In genomic region chr5:65459454-65459853, GRCm38 (mm10) we compare ENCODE assay signal across 35 mouse cellular contexts. TPM values are rescaled to one million over a fixed set of nuclear protein-coding genes. Genes with fewer than 3 reads are reported as not detected.
A peak's percentile ranks its signal among the peaks of the same experiment; 100 is the strongest.
DNase-seq lines count a peak whose midpoint lies in the region; ATAC-seq and TF ChIP-seq lines count a peak whose summit lies in the region.
"Had no signal": no experiment of that assay in that cellular context is flagged by ENCODE, and none has a peak within 500 bp of the region (broad histone marks: within the 10 kb centered on the region; RNA-seq: fewer than 3 reads in every experiment).

No protein-coding gene starts in this region.

- H3K9ac ChIP-seq in heart, adult 2 months (ENCODE audit: low read depth, low read length): no peak overlapping the region
- no peak overlapping the region for H3K9ac ChIP-seq in intestine, embryonic 14.5 days (ENCODE audit: low read length)
- H3K9ac ChIP-seq in intestine, postnatal 0 days (ENCODE audit: low read depth, low read length): no peak overlapping the region
- peak overlapping the region; percentile 3 for H3K9ac ChIP-seq in heart, embryonic 14.5 days (ENCODE audit: low read length)
- no peak overlapping the region for H3K9ac ChIP-seq in midbrain, postnatal 0 days (replicated peaks; ENCODE audit: low read length, poor library complexity, severe bottlenecking)
- no peak overlapping the region for H3K9ac ChIP-seq in forebrain, embryonic 16.5 days (replicated peaks; ENCODE audit: low read depth, low read length)
- H3K9ac ChIP-seq: embryonic facial prominence, embryonic 15.5 days; forebrain, embryonic 13.5 days; intestine, embryonic 15.5 days; liver, embryonic 12.5 days; liver, postnatal 0 days; midbrain, embryonic 13.5 days had no signal

- H3K9me3 ChIP-seq in intestine, embryonic 14.5 days (ENCODE audit: control insufficient read depth, low read length): no peaks in the 10 kb centered on the region
- H3K9me3 ChIP-seq in intestine, postnatal 0 days (ENCODE audit: control insufficient read depth): no peaks in the 10 kb centered on the region
- H3K9me3 ChIP-seq in heart, embryonic 14.5 days (ENCODE audit: control insufficient read depth, low read length): no peaks in the 10 kb centered on the region
- H3K9me3 ChIP-seq in midbrain, postnatal 0 days (ENCODE audit: low read length): no peaks in the 10 kb centered on the region
- H3K9me3 ChIP-seq in forebrain, embryonic 16.5 days (ENCODE audit: control insufficient read depth, low read length): no peaks in the 10 kb centered on the region
- H3K9me3 ChIP-seq: embryonic facial prominence, embryonic 10.5 days; embryonic facial prominence, embryonic 15.5 days; forebrain, embryonic 13.5 days; hindbrain, embryonic 10.5 days; intestine, embryonic 15.5 days; liver, embryonic 12.5 days; midbrain, embryonic 13.5 days had no signal

- H3K27ac ChIP-seq in heart, adult 2 months: peak overlapping the region; percentile 77
- H3K27ac ChIP-seq in intestine, embryonic 14.5 days (ENCODE audit: low read depth): 0 out of 2 replicates have a peak overlapping the region, but pooled peaks have one; percentile 22
- H3K27ac ChIP-seq in intestine, postnatal 0 days (ENCODE audit: low read depth, low read length): no peak overlapping the region
- H3K27ac ChIP-seq in heart, embryonic 14.5 days (replicated peaks in 1 of 2; ENCODE audit: control insufficient read depth in 1 of 2, insufficient read depth in 1 of 2, low read depth in 2 of 2, low read length in 2 of 2): peak overlapping the region; percentile 81 to 86
- H3K27ac ChIP-seq in midbrain, postnatal 0 days (ENCODE audit: low read depth, low read length): no peak overlapping the region
- H3K27ac ChIP-seq in forebrain, embryonic 16.5 days (ENCODE audit: low read length): no peak overlapping the region
- H3K27ac ChIP-seq: embryonic facial prominence, embryonic 10.5 days; embryonic facial prominence, embryonic 15.5 days; forebrain, embryonic 13.5 days; hindbrain, embryonic 10.5 days; intestine, embryonic 15.5 days; kidney, postnatal 0 days; liver, embryonic 12.5 days; macrophage; midbrain, embryonic 13.5 days had no signal

- peaks cover 5% of the 10 kb centered on the region; the same call in 1 of the 2 replicates for H3K36me3 ChIP-seq in heart, adult 2 months (ENCODE audit: control insufficient read depth, insufficient read depth, low read length)
- H3K36me3 ChIP-seq in intestine, embryonic 14.5 days (ENCODE audit: control insufficient read depth, insufficient read depth, low read length): no peaks in the 10 kb centered on the region
- peaks cover 8% of the 10 kb centered on the region; the same call in 1 of the 2 replicates for H3K36me3 ChIP-seq in intestine, postnatal 0 days (ENCODE audit: control insufficient read depth, insufficient read depth)
- H3K36me3 ChIP-seq in heart, embryonic 14.5 days (ENCODE audit: control insufficient read depth, insufficient read depth, low read length): peaks cover 8% of the 10 kb centered on the region; the same call in 1 of the 2 replicates
- H3K36me3 ChIP-seq in midbrain, postnatal 0 days (ENCODE audit: insufficient read depth, low read length): peaks cover 25% of the 10 kb centered on the region; the same call in 1 of the 2 replicates
- H3K36me3 ChIP-seq in forebrain, embryonic 16.5 days (ENCODE audit: control insufficient read depth, insufficient read depth): peaks cover 4% of the 10 kb centered on the region; the same call in 1 of the 2 replicates
- H3K36me3 ChIP-seq: embryonic facial prominence, embryonic 10.5 days; liver, embryonic 12.5 days had no signal

- TF ChIP-seq EP300 in heart, adult 2 months (IDR thresholded peaks at IDR 0.05; ENCODE audit: insufficient read depth, low read depth, low read length): no peak

- peaks cover 17% of the 10 kb centered on the region for H3K4me1 ChIP-seq in heart, adult 2 months (ENCODE audit: control insufficient read depth, insufficient read depth, low read length)
- H3K4me1 ChIP-seq in intestine, embryonic 14.5 days (replicated peaks; ENCODE audit: control insufficient read depth, insufficient read depth, low read length): peaks cover 8% of the 10 kb centered on the region
- no peaks in the 10 kb centered on the region for H3K4me1 ChIP-seq in intestine, postnatal 0 days (replicated peaks; ENCODE audit: control insufficient read depth, insufficient read depth, low read length)
- H3K4me1 ChIP-seq in heart, embryonic 14.5 days (ENCODE audit: control insufficient read depth in 2 of 2, insufficient read depth in 2 of 2, low read length in 2 of 2): peaks cover 27 to 59% of the 10 kb centered on the region in 2 experiments
- H3K4me1 ChIP-seq in midbrain, postnatal 0 days (ENCODE audit: insufficient read depth, low read length): no peaks in the 10 kb centered on the region
- no peaks in the 10 kb centered on the region for H3K4me1 ChIP-seq in forebrain, embryonic 16.5 days (replicated peaks; ENCODE audit: control insufficient read depth, insufficient read depth, low read length)
- H3K4me1 ChIP-seq: forebrain, embryonic 13.5 days; hindbrain, embryonic 10.5 days; intestine, embryonic 15.5 days; liver, embryonic 12.5 days; midbrain, embryonic 13.5 days had no signal

- ATAC-seq in intestine, embryonic 14.5 days (replicated peaks; ENCODE audit: low FRiP score, low TSS enrichment, low read depth): no peak
- ATAC-seq in intestine, postnatal 0 days: no peak
- 0 out of 2 replicates have a peak, but pooled peaks have one; percentile 41 for ATAC-seq in heart, embryonic 14.5 days (ENCODE audit: insufficient number of reproducible peaks, insufficient read depth, low FRiP score, low read depth)
- no peak for ATAC-seq in midbrain, postnatal 0 days (ENCODE audit: low FRiP score)
- ATAC-seq in forebrain, embryonic 16.5 days: no peak
- ATAC-seq: CD4-positive, CD25-positive, alpha-beta regulatory T cell, adult 4 months; forebrain, embryonic 13.5 days; hindbrain, embryonic 16.5 days; intestine, embryonic 15.5 days; liver, embryonic 12.5 days; liver, postnatal 0 days; midbrain, embryonic 13.5 days had no signal

- H3K27me3 ChIP-seq in heart, adult 2 months (ENCODE audit: control insufficient read depth, insufficient read depth, low read length): no peaks in the 10 kb centered on the region
- H3K27me3 ChIP-seq in intestine, embryonic 14.5 days (replicated peaks; ENCODE audit: control insufficient read depth, insufficient read depth, low read length): no peaks in the 10 kb centered on the region
- H3K27me3 ChIP-seq in intestine, postnatal 0 days (replicated peaks; ENCODE audit: control insufficient read depth, insufficient read depth, low read length): no peaks in the 10 kb centered on the region
- H3K27me3 ChIP-seq in heart, embryonic 14.5 days (ENCODE audit: control insufficient read depth, insufficient read depth, low read length): no peaks in the 10 kb centered on the region
- H3K27me3 ChIP-seq in midbrain, postnatal 0 days (ENCODE audit: insufficient read depth, low read length): no peaks in the 10 kb centered on the region
- no peaks in the 10 kb centered on the region for H3K27me3 ChIP-seq in forebrain, embryonic 16.5 days (replicated peaks; ENCODE audit: control insufficient read depth, insufficient read depth, low read length)
- H3K27me3 ChIP-seq: embryonic facial prominence, embryonic 15.5 days; forebrain, embryonic 13.5 days; intestine, embryonic 15.5 days; liver, embryonic 12.5 days; midbrain, embryonic 13.5 days had no signal

- 53% methylated on average over 3 of the region's 3 CpGs for WGBS in heart, adult 2 months
- 63% methylated on average over 3 of the region's 3 CpGs for WGBS in intestine, embryonic 14.5 days
- WGBS in intestine, postnatal 0 days: 77% methylated on average over 3 of the region's 3 CpGs
- WGBS in heart, embryonic 14.5 days: 21% methylated on average over 3 of the region's 3 CpGs
- WGBS in midbrain, postnatal 0 days: 94% methylated on average over 3 of the region's 3 CpGs
- WGBS in forebrain, embryonic 16.5 days: 88% methylated on average over 3 of the region's 3 CpGs

- H3K79me2 ChIP-seq in heart, adult 2 months (replicated peaks; ENCODE audit: control insufficient read depth, insufficient read depth, low read length): peaks cover 2% of the 10 kb centered on the region; the same call in 1 of the 2 replicates

- DNase-seq in heart, adult 2 months: no peak
- no peak for DNase-seq in heart, adult 9 months (ENCODE audit: low spot score in 2 of 2)
- no peak for DNase-seq in intestine, embryonic 14.5 days (ENCODE audit: low spot score)
- DNase-seq in heart, postnatal 4 days: peak; percentile 22
- no peak for DNase-seq in midbrain, postnatal 0 days (ENCODE audit: low spot score)
- DNase-seq: adrenal gland, postnatal 25 days; cerebellum, adult 18-20 months; kidney, adult 8-10 months; kidney, postnatal 4 days; layer of hippocampus, postnatal 36 days; left cerebral cortex, postnatal 4 days; liver, postnatal 0 days; lung, postnatal 10 days; right cerebral cortex, postnatal 4 days had no signal

- no peak overlapping the region for H3K4me3 ChIP-seq in heart, adult 2 months
- no peak overlapping the region for H3K4me3 ChIP-seq in intestine, embryonic 14.5 days (ENCODE audit: low read depth, low read length)
- no peak overlapping the region for H3K4me3 ChIP-seq in intestine, postnatal 0 days (ENCODE audit: low read depth, low read length)
- no peak overlapping the region for H3K4me3 ChIP-seq in heart, embryonic 14.5 days (ENCODE audit: control insufficient read depth in 1 of 2, insufficient read depth in 1 of 2, low read depth in 1 of 2, low read length in 2 of 2)
- no peak overlapping the region for H3K4me3 ChIP-seq in midbrain, postnatal 0 days (ENCODE audit: low read depth, low read length)
- no peak overlapping the region for H3K4me3 ChIP-seq in forebrain, embryonic 16.5 days (replicated peaks; ENCODE audit: low read length)
- H3K4me3 ChIP-seq: embryonic facial prominence, embryonic 10.5 days; embryonic facial prominence, embryonic 15.5 days; forebrain, embryonic 13.5 days; hindbrain, embryonic 10.5 days; intestine, embryonic 15.5 days; liver, embryonic 12.5 days; midbrain, embryonic 13.5 days had no signal

- no peak for TF ChIP-seq CTCF in heart, adult 2 months (IDR thresholded peaks at IDR 0.05)
- TF ChIP-seq CTCF in intestine, postnatal 0 days (IDR thresholded peaks at IDR 0.05; ENCODE audit: low read depth): no peak
- no peak for TF ChIP-seq CTCF in midbrain, postnatal 0 days (IDR thresholded peaks at IDR 0.05)

- no peak for TF ChIP-seq POLR2A in heart, adult 2 months (IDR thresholded peaks at IDR 0.05; ENCODE audit: insufficient read depth, low read depth, low read length)

- intact Hi-C loops in heart, adult 2 months (cut with DNase I): loop anchor here (5.0 kb wide), 1 partner anchor 33 kb away; the partner anchor contains the start of gene Gm43552

- no peak overlapping the region for H3K4me2 ChIP-seq in intestine, embryonic 14.5 days (ENCODE audit: low read length)
- H3K4me2 ChIP-seq in intestine, postnatal 0 days (replicated peaks; ENCODE audit: low read depth): no peak overlapping the region
- H3K4me2 ChIP-seq in heart, embryonic 14.5 days (ENCODE audit: low read length): peak overlapping the region; percentile 29
- no peak overlapping the region for H3K4me2 ChIP-seq in midbrain, postnatal 0 days (ENCODE audit: low read depth, low read length, poor library complexity, severe bottlenecking)
- H3K4me2 ChIP-seq in forebrain, embryonic 16.5 days (ENCODE audit: low read length): no peak overlapping the region
- H3K4me2 ChIP-seq: embryonic facial prominence, embryonic 15.5 days; forebrain, embryonic 13.5 days; intestine, embryonic 15.5 days; liver, embryonic 12.5 days; midbrain, embryonic 13.5 days had no signal

RNA-seq across cellular contexts. Expression of gene Ugdh, which starts 23.7 kb away (rescaled TPM):
- total RNA-seq in heart, adult 2 months (2021): 10 to 100 TPM; 13.6 to 18.0 TPM
- 6.1 and 12.7 TPM in 2 replicates for polyA plus RNA-seq in heart, adult 2 months (2012; rRNA removed)
- polyA plus RNA-seq in intestine, embryonic 14.5 days (2014; fragmentation: Nextera tagmentation; extraction: Ambion mirVana): 108 and 111 TPM in 2 replicates
- 298 and 303 TPM in 2 replicates for polyA plus RNA-seq in intestine, postnatal 0 days (2015; fragmentation: Nextera tagmentation; extraction: Ambion mirVana)
- 48.7 and 59.8 TPM in 2 replicates for polyA plus RNA-seq in heart, embryonic 14.5 days (2014; fragmentation: Nextera tagmentation; extraction: Ambion mirVana)
- 10 to 100 TPM; 41.4 to 45.2 TPM for total RNA-seq in heart, postnatal 4 days (2021)
- total RNA-seq in midbrain, postnatal 0 days (2014; rRNA removed): 17.4 and 24.9 TPM in 2 replicates
- 28.7 and 29.6 TPM in 2 replicates for polyA plus RNA-seq in midbrain, postnatal 0 days (2015; fragmentation: Nextera tagmentation; extraction: Ambion mirVana)
- polyA plus RNA-seq in forebrain, embryonic 16.5 days (2015; fragmentation: Nextera tagmentation; extraction: Ambion mirVana): 55.0 and 63.4 TPM in 2 replicates

RNA-seq across cellular contexts. Expression of gene Gm43552, which starts 33.2 kb away (rescaled TPM):
- not detected for total RNA-seq in heart, adult 2 months (2021)
- polyA plus RNA-seq in heart, adult 2 months (2012; rRNA removed): not detected in 2 replicates
- 2.4 TPM in 1 of 2 replicates, not detected in the other for polyA plus RNA-seq in intestine, embryonic 14.5 days (2014; fragmentation: Nextera tagmentation; extraction: Ambion mirVana)
- not detected in 2 replicates for polyA plus RNA-seq in intestine, postnatal 0 days (2015; fragmentation: Nextera tagmentation; extraction: Ambion mirVana)
- polyA plus RNA-seq in heart, embryonic 14.5 days (2014; fragmentation: Nextera tagmentation; extraction: Ambion mirVana): not detected in 2 replicates
- 1 to 10 TPM in 1 of 2 experiments, not detected in 1; 3.5 TPM for total RNA-seq in heart, postnatal 4 days (2021)
- total RNA-seq in midbrain, postnatal 0 days (2014; rRNA removed): not detected in 2 replicates
- not detected in 2 replicates for polyA plus RNA-seq in midbrain, postnatal 0 days (2015; fragmentation: Nextera tagmentation; extraction: Ambion mirVana)
- polyA plus RNA-seq in forebrain, embryonic 16.5 days (2015; fragmentation: Nextera tagmentation; extraction: Ambion mirVana): not detected in 2 replicates
- total RNA-seq: left cerebral cortex, postnatal 4 days; megakaryocyte-erythroid progenitor cell, adult 5-6 weeks; monocyte, adult 5-6 weeks had no signal
- polyA plus RNA-seq: brain, embryonic 14.5 days; CD4-positive, CD25-positive, alpha-beta regulatory T cell, adult 4 months; embryonic facial prominence, embryonic 10.5 days; forebrain, embryonic 13.5 days; gonadal fat pad, adult 2 months; hindbrain, embryonic 10.5 days; hindbrain, embryonic 16.5 days; intestine, embryonic 15.5 days; limb, embryonic 14.5 days; liver, embryonic 12.5 days; liver, postnatal 0 days; macrophage; midbrain, embryonic 13.5 days; neural tube, embryonic 14.5 days; testis, adult 2 months had no signal

Comparison
In these comparisons a context has a peak if more than half of its experiments do, and no peak if none do; other contexts are left out.
1. H3K27ac ChIP-seq: peak in heart, adult 2 months (single experiment), intestine, embryonic 14.5 days (single experiment) and heart, embryonic 14.5 days (2 of 2); none in intestine, postnatal 0 days (single experiment), midbrain, postnatal 0 days (single experiment) and forebrain, embryonic 16.5 days (single experiment).